Mouse (Mus musculus) hindbrain, postnatal 0 days (tissue): ENCODE results near the gene Rab2b. TPM values are rescaled to one million over a fixed set of nuclear protein-coding genes. Genes with fewer than 3 reads are reported as not detected.

Experiments
- ATAC-seq: fragments of 200-750 bp; cut with Nextera tagmentation; 2 replicates; pipeline ENCODE4 v1.8.0; 2017; ENCODE audit warnings: mild to moderate bottlenecking, moderate TSS enrichment, moderate library complexity
- DNase-seq: peaks from one replicate; pipeline ENCODE4 v3.0.0-alpha.2; 2015; ENCODE audit warnings: low spot score
- H3K27ac ChIP-seq: fragments of 300-500 bp; sonication (generic); 2 replicates; pipeline ENCODE4 v1.5.1; 2014; ENCODE audit warnings: mild to moderate bottlenecking
- H3K27me3 ChIP-seq: fragments of 300-500 bp; sonication (generic); 2 replicates; pipeline ENCODE4 v1.6.1; 2014; ENCODE audit warnings: low read length, mixed read lengths; ENCODE audit not compliant: insufficient read depth
- H3K36me3 ChIP-seq: fragments of 300-500 bp; sonication (generic); 2 replicates; pipeline ENCODE4 v1.6.1; 2014; ENCODE audit warnings: low read length, mixed read lengths; ENCODE audit not compliant: insufficient read depth
- H3K4me1 ChIP-seq: fragments of 300-500 bp; sonication (generic); 2 replicates; pipeline ENCODE4 v1.6.1; 2014; ENCODE audit warnings: antibody characterized with exemption, low read length, mixed read lengths; ENCODE audit not compliant: insufficient read depth
- H3K4me2 ChIP-seq: fragments of 300-500 bp; sonication (generic); 2 replicates; pipeline ENCODE4 v1.6.1; 2014; ENCODE audit warnings: low read depth, mild to moderate bottlenecking, low read length, moderate library complexity, mixed read lengths
- H3K4me3 ChIP-seq: fragments of 300-500 bp; sonication (generic); 2 replicates; pipeline ENCODE4 v1.5.1; 2014; ENCODE audit warnings: low read length
- H3K9ac ChIP-seq: fragments of 300-500 bp; sonication (generic); replicated peaks from 2 replicates; pipeline ENCODE4 v1.6.1; 2014; ENCODE audit warnings: mild to moderate bottlenecking, low read length, moderate library complexity, mixed read lengths
- H3K9me3 ChIP-seq: fragments of 300-500 bp; sonication (generic); 2 replicates; pipeline ENCODE4 v1.6.1; 2016; ENCODE audit warnings: low read length, mixed read lengths
- CTCF ChIP-seq: IDR thresholded peaks from 2 replicates; pipeline ENCODE4 v1.5.1; 2016; ENCODE audit warnings: antibody characterized with exemption, control low read depth, low read depth
- WGBS: fragments of 180-500 bp; shearing (Covaris S2); extraction: QIAGEN DNeasy Blood & Tissue Kit; methylation state at CpG from one replicate; pipeline ENCODE4 v1.1.7; 2014; 5-methylcytosine and 5-hydroxymethylcytosine counted together
- polyA plus RNA-seq: library from polyadenylated mRNA; unstranded; fragments of >200 nt; fragmentation: Nextera tagmentation; extraction: Ambion mirVana; gene quantifications from 2 replicates; pipeline ENCODE4 v1.2.1, GENCODE M21; 2015
- total RNA-seq: library from RNA; depleted of rRNA; stranded (reverse); fragments of >200 nt; gene quantifications from 2 replicates; pipeline ENCODE4 v1.2.3, GENCODE M21; 2014

Rab2b gene
- total and polyA plus RNA-seq, 2 experiments from 2014 or later, result 45.5 to 48.5 TPM

- peak overlapping the region; percentile 86 for H3K4me2 ChIP-seq
- peaks cover 25% of the 10 kb centered on the region for H3K36me3 ChIP-seq
- peak overlapping the region; percentile 90 for H3K4me3 ChIP-seq
- H3K4me1 ChIP-seq, result peaks cover 23% of the 10 kb centered on the region
- H3K9me3 ChIP-seq, result no peaks in the 10 kb centered on the region
- TF ChIP-seq CTCF, result no peak
- no peaks in the 10 kb centered on the region for H3K27me3 ChIP-seq
- 4% methylated on average over 16 of the region's 16 CpGs for WGBS
- peak; percentile 76 for ATAC-seq
- H3K9ac ChIP-seq, result peak overlapping the region; percentile 91
- H3K27ac ChIP-seq, result peak overlapping the region; percentile 96
- DNase-seq, result peak; percentile 69
Measured at GRCm38 (mm10) chr14:52316441-52317225, 37.3 kb upstream of the Rab2b start.

- peak; percentile 89 for DNase-seq
- TF ChIP-seq CTCF, result no peak
- Histone ChIP-seq H3K27me3 (no peaks in the 10 kb centered on the region), H3K9me3 (no peaks in the 10 kb centered on the region), H3K4me3 (peak overlapping the region; percentile 90), H3K36me3 (peaks cover 25% of the 10 kb centered on the region), H3K9ac (peak overlapping the region; percentile 91), H3K4me1 (peaks cover 28% of the 10 kb centered on the region), H3K4me2 (peak overlapping the region; percentile 86), H3K27ac (peak overlapping the region; percentile 96)
- ATAC-seq, result peak; percentile 87
- WGBS, result under 1% methylated on average over 28 of the region's 41 CpGs
Measured at GRCm38 (mm10) chr14:52315792-52316440, 36.6 kb upstream of the Rab2b start.

GRCm38 (mm10) chr14:52315283-52315780, 36.0 kb upstream of the Rab2b start:
- peaks cover 29% of the 10 kb centered on the region for H3K36me3 ChIP-seq
- H3K4me3 ChIP-seq, result peak overlapping the region; percentile 90
- DNase-seq (no peak), ATAC-seq (no peak; the same call in 1 of the 2 replicates)
- no peaks in the 10 kb centered on the region for H3K9me3 ChIP-seq
- H3K9ac ChIP-seq, result peak overlapping the region; percentile 91
- peak overlapping the region; percentile 96 for H3K27ac ChIP-seq
- H3K4me1 ChIP-seq, result peaks cover 28% of the 10 kb centered on the region
- TF ChIP-seq CTCF, result no peak
- H3K27me3 ChIP-seq, result no peaks in the 10 kb centered on the region
- peak overlapping the region; percentile 86 for H3K4me2 ChIP-seq
- WGBS, result 8% methylated on average over 17 of the region's 17 CpGs

- H3K4me2 ChIP-seq, result peak overlapping the region; percentile 86
- ATAC-seq (no peak), DNase-seq (no peak)
- H3K27ac ChIP-seq, result peak overlapping the region; percentile 96; the same call in 1 of the 2 replicates
- H3K4me1 ChIP-seq, result peaks cover 28% of the 10 kb centered on the region
- H3K36me3 ChIP-seq, result peaks cover 30% of the 10 kb centered on the region
- peak overlapping the region; percentile 91 for H3K9ac ChIP-seq
- no peaks in the 10 kb centered on the region for H3K27me3 ChIP-seq
- H3K9me3 ChIP-seq, result no peaks in the 10 kb centered on the region
- no peak for TF ChIP-seq CTCF
- peak overlapping the region; percentile 90 for H3K4me3 ChIP-seq
- 41% methylated on average over 8 of the region's 8 CpGs for WGBS
Measured at GRCm38 (mm10) chr14:52314808-52315150, 35.4 kb upstream of the Rab2b start.

GRCm38 (mm10) chr14:52313931-52314807, 34.8 kb upstream of the Rab2b start:
- Histone ChIP-seq H3K4me2 (peak overlapping the region; percentile 86), H3K4me3 (no peak overlapping the region), H3K4me1 (peaks cover 28% of the 10 kb centered on the region), H3K9me3 (no peaks in the 10 kb centered on the region), H3K27ac (peak overlapping the region; percentile 96; the same call in 1 of the 2 replicates), H3K9ac (no peak overlapping the region; the same call in 1 of the 2 replicates), H3K27me3 (no peaks in the 10 kb centered on the region), H3K36me3 (peaks cover 30% of the 10 kb centered on the region)
- DNase-seq, result no peak
- ATAC-seq, result no peak
- no peak for TF ChIP-seq CTCF
- 79% methylated on average over 26 of the region's 26 CpGs for WGBS

- peaks cover 30% of the 10 kb centered on the region for H3K36me3 ChIP-seq
- DNase-seq, result no peak
Measured at GRCm38 (mm10) chr14:52310906-52311305, 31.6 kb upstream of the Rab2b start.

More at GRCm38 (mm10) chr14:52310906-52311305, 31.6 kb upstream of the Rab2b start:
- H3K27ac ChIP-seq, result no peak overlapping the region
- H3K4me3 ChIP-seq, result no peak overlapping the region
- ATAC-seq, result no peak
- H3K4me2 ChIP-seq, result peak overlapping the region; percentile 33; the same call in 1 of the 2 replicates
- H3K9ac ChIP-seq, result no peak overlapping the region
- no peak for TF ChIP-seq CTCF
- H3K4me1 ChIP-seq, result peaks cover 24% of the 10 kb centered on the region
- WGBS, result 85% methylated on average over 2 of the region's 2 CpGs
- H3K27me3 ChIP-seq, result no peaks in the 10 kb centered on the region
- H3K9me3 ChIP-seq, result no peaks in the 10 kb centered on the region
